Mouse (Mus musculus) forebrain, embryonic 14.5 days (tissue): ENCODE results near the gene Klhl20. TPM values are rescaled to one million over a fixed set of nuclear protein-coding genes. Genes with fewer than 3 reads are reported as not detected.

Source experiments
- ATAC-seq: fragments of 200-750 bp; cut with Nextera tagmentation; 2 replicates; pipeline ENCODE4 v1.8.0; 2017; ENCODE audit warnings: mild to moderate bottlenecking, moderate library complexity
- DNase-seq: peaks from one replicate; pipeline ENCODE4 v3.0.0-alpha.2; 2015; ENCODE audit warnings: low spot score
- H3K27ac ChIP-seq: fragments of 300-500 bp; sonication (generic); 2 replicates; pipeline ENCODE4 v1.5.1; 2014; ENCODE audit warnings: low read depth, mild to moderate bottlenecking, control low read depth, low read length, moderate library complexity
- H3K27me3 ChIP-seq: fragments of 300-500 bp; sonication (generic); replicated peaks from 2 replicates; pipeline ENCODE4 v1.6.1; 2014; ENCODE audit warnings: low read length, control low read depth, mixed read lengths; ENCODE audit not compliant: control insufficient read depth, insufficient read depth
- H3K36me3 ChIP-seq: fragments of 300-500 bp; sonication (generic); 2 replicates; pipeline ENCODE4 v1.6.1; 2014; ENCODE audit warnings: low read length, control low read depth; ENCODE audit not compliant: control insufficient read depth, insufficient read depth
- H3K4me1 ChIP-seq: fragments of 300-500 bp; sonication (generic); 2 replicates; pipeline ENCODE4 v1.6.1; 2014; ENCODE audit warnings: antibody characterized with exemption, low read length, control low read depth; ENCODE audit not compliant: control insufficient read depth, insufficient read depth
- H3K4me2 ChIP-seq: fragments of 300-500 bp; sonication (generic); 2 replicates; pipeline ENCODE4 v1.6.1; 2014; ENCODE audit warnings: mild to moderate bottlenecking, control low read depth, low read length
- H3K4me3 ChIP-seq: fragments of 300-500 bp; sonication (generic); 2 replicates; pipeline ENCODE4 v1.5.1; 2014; ENCODE audit warnings: low read depth, low read length, control low read depth
- H3K9ac ChIP-seq: fragments of 300-500 bp; sonication (generic); 2 replicates; pipeline ENCODE4 v1.6.1; 2014; ENCODE audit warnings: mild to moderate bottlenecking, low read length, control low read depth, moderate library complexity
- H3K9me3 ChIP-seq: fragments of 300-500 bp; sonication (generic); replicated peaks from 2 replicates; pipeline ENCODE4 v1.6.1; 2016; ENCODE audit warnings: low read length, control low read depth, mixed read lengths; ENCODE audit not compliant: control insufficient read depth
- WGBS: fragments of 180-500 bp; shearing (Covaris S2); extraction: QIAGEN DNeasy Blood & Tissue Kit; methylation state at CpG from one replicate; pipeline ENCODE4 v1.1.7; 2014; 5-methylcytosine and 5-hydroxymethylcytosine counted together
- polyA plus RNA-seq: library from polyadenylated mRNA; unstranded; fragments of >200 nt; fragmentation: Nextera tagmentation; extraction: Ambion mirVana; gene quantifications from 2 replicates; pipeline ENCODE4 v1.2.1, GENCODE M21; 2014

Gene Klhl20
- polyA plus RNA-seq, 1 experiment from 2014 or later, result 17.2 TPM

DNA sequence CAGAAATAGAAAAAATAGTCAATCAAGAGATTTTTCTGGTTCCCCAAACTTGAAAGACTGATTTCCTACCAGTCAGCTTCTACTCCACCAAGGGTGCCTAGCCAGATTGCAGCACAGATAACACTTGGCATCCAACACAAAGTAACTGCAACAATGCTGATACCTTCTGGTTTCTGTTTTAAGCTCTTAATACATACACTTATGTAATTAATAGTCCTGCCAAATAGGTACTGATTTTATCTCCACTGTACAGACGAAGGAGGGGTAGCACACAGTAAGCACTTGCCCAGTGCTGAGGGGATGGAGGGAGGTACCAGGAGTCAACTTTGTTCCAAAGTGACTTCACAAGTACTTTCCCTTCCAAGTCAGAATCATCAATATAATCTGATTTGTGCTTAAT, 27.5 kb downstream of the Klhl20 start:
- Histone ChIP-seq H3K4me2 (no peak overlapping the region), H3K27me3 (no peaks in the 10 kb centered on the region), H3K9me3 (no peaks in the 10 kb centered on the region), H3K36me3 (peaks cover 30% of the 10 kb centered on the region), H3K4me1 (no peaks in the 10 kb centered on the region), H3K9ac (no peak overlapping the region), H3K4me3 (no peak overlapping the region), H3K27ac (no peak overlapping the region)
- ATAC-seq, result no peak
- DNase-seq, result no peak
- WGBS, result 98% methylated on average over 1 of the region's 1 CpGs

DNA sequence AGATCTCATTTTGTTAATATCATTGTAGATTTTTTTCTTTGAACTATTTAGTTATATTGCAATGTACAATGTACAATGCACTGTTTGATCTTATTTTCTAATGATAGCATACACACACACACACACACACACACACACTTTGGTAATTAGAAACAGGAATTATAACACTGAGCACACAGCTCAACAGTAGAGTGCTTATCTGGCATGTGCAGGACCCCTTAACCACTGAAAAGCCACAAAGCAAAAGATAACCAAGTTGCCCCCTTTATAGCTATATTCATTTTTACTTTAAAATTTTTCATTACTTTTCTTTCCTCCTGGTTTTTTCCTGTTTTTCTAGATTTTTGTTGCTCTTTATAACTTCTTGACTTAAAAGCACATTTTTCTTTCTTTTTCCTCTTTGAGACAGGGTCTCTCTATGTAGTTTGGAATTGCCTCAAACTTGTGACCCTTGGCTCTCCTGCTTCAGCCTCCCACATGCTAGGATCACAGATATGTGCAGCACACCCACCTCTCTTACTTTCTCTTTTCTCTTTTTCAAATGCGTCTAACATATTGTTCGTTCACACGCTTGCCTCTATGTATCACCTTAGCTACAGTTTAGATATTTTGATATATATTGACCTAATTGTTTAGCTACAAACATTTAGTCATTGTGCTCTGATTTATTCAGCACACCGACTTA, 31.4 kb downstream of the Klhl20 start:
- no peak for ATAC-seq
- H3K9me3 ChIP-seq, result no peaks in the 10 kb centered on the region
- no peak overlapping the region for H3K27ac ChIP-seq
- no peaks in the 10 kb centered on the region for H3K27me3 ChIP-seq
- H3K36me3 ChIP-seq, result peaks cover 33% of the 10 kb centered on the region
- no peak overlapping the region for H3K4me3 ChIP-seq
- no peak overlapping the region for H3K4me2 ChIP-seq
- 93% methylated on average over 4 of the region's 4 CpGs for WGBS
- no peak overlapping the region for H3K9ac ChIP-seq
- DNase-seq, result no peak
- no peaks in the 10 kb centered on the region for H3K4me1 ChIP-seq

DNA sequence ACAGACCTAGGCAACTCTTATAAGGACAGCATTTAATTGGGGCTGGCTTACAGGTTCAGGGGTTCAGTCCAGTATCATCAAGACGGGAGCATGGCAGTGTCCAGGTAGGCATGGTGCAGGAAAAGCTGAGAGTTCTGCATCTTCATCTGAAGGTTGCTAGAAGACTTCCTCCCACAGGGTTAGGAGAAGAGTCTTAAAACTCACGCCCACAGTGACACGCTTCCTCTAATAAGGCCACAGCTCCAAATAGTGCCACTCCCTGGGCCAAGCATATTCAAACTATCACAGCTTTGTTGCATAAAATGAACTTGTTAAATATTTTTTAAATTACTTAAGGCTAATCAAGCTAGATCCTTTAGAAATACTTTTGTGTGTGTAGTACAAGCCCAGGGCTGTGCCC, 54.1 kb downstream of the Klhl20 start:
- no peaks in the 10 kb centered on the region for H3K9me3 ChIP-seq
- WGBS, result 92% methylated on average over 3 of the region's 3 CpGs

DNA sequence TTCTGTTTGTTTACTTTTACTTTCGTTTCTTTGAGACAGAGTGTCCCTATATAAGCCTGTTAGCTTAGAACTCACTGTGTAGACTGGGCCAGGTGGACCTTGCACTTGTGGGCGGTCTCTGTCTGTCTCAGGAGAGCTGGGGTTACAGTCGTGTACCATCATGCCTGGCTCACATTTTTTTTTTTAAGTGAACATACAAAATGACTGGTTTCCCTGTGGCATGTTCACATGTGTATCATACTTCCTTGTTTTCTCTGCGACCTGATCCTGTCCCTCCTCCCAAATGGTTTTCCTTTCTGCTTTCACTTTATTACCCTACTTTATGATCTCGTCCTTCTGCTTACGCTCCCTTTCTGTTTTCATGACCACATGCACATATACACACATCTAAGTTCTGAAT, 55.1 kb downstream of the Klhl20 start:
- Histone ChIP-seq H3K4me2 (no peak overlapping the region), H3K36me3 (peaks cover 28% of the 10 kb centered on the region), H3K9ac (no peak overlapping the region), H3K4me3 (no peak overlapping the region), H3K27me3 (no peaks in the 10 kb centered on the region), H3K27ac (no peak overlapping the region), H3K9me3 (no peaks in the 10 kb centered on the region), H3K4me1 (peaks cover 23% of the 10 kb centered on the region)
- ATAC-seq, result no peak
- DNase-seq, result no peak
- 90% methylated on average over 6 of the region's 6 CpGs for WGBS

More for the DNA sequence above, 54.1 kb downstream of the Klhl20 start:
- no peaks in the 10 kb centered on the region for H3K27me3 ChIP-seq
- H3K4me2 ChIP-seq, result no peak overlapping the region
- DNase-seq (no peak), ATAC-seq (no peak)
- H3K4me3 ChIP-seq, result no peak overlapping the region
- no peak overlapping the region for H3K27ac ChIP-seq
- H3K36me3 ChIP-seq, result peaks cover 32% of the 10 kb centered on the region
- H3K9ac ChIP-seq, result no peak overlapping the region
- H3K4me1 ChIP-seq, result peaks cover 13% of the 10 kb centered on the region

DNA sequence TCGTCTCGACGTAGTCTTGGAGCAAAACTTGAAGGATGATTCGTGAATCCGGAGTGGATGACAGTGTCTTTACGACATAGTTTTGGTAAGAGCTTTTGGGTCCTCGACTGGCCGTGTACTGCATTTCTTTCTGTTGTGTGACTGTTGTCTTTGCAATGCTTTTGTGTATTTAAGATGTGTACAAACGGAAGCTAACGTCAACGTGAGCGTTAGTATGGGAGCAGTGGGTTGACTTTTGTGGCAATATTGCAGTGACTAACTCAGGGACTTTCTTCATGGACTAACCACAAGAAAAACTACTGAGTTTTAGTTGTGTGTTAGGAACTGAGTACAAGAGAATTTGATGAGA, 60.1 kb downstream of the Klhl20 start:
- Histone ChIP-seq H3K4me2 (peak overlapping the region; percentile 63), H3K4me3 (peak overlapping the region; percentile 54), H3K27ac (no peak overlapping the region), H3K9me3 (no peaks in the 10 kb centered on the region), H3K36me3 (peaks cover 2% of the 10 kb centered on the region; the same call in 1 of the 2 replicates), H3K27me3 (no peaks in the 10 kb centered on the region), H3K4me1 (peaks cover 26% of the 10 kb centered on the region), H3K9ac (peak overlapping the region; percentile 74)
- ATAC-seq (no peak), DNase-seq (no peak)
- under 1% methylated on average over 12 of the region's 12 CpGs for WGBS

DNA sequence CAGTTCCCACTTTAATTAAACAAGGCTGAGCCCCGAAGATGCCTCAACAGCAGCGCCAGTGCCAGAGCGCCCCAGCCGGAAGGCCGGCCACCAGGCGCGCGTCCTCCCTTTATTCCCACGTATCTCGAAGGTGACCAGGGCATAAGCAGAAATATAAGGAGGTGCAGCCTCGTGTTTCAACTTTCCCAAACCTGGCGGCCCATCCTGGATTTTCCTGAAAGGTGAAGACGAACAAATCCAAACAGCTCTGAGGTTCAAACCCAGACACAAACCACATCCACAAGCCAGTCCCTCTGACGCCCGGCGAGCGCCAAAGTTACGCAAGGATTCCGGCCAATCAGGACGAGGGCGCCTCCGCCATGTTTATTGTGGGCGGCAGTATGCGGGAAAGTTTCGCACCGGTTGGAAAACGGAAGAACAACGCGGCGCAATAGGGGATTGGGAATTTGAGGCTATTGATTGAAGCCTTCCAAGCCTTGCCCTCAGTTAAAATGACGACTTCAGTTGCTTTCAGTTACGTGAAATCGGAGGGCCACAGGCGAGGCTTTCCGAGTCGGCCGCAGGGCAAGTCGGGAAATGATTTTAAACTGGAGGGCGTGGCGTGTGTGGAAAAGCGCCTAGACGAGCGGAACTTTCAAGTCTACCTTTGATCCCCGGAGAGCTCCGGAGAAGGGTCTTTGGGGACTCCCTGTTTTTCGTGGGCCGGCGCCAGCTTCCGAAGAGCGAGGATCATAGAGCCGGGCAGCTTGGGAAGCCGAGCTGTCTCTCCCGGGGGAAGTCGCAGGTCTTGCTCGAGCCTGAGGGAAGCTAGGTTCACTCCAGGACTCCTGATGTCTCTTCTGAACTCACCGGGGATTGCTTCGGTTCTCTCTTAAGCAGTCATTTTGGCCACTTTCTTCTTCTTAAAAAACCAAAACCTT, 60.7 kb downstream of the Klhl20 start, which contains the start of the genes Dars2 and Cenpl:
Gene Dars2 (minus strand): TSS at position 307 of the 920 bp plus-strand sequence.
Gene Cenpl (plus strand): TSS at position 362 of the 920 bp plus-strand sequence.
- H3K4me1 ChIP-seq, result peaks cover 26% of the 10 kb centered on the region
- peak within 1 kb of the TSS; percentile 82 for H3K9ac ChIP-seq
- H3K4me3 ChIP-seq, result peak within 1 kb of the TSS; percentile 54
- peak within 1 kb of the TSS; percentile 79 for H3K4me2 ChIP-seq
- peak within 1 kb of the TSS; percentile 15; the same call in 1 of the 2 replicates for H3K27ac ChIP-seq
- ATAC-seq (peak; percentile 98), DNase-seq (peak; percentile 99)
- H3K36me3 ChIP-seq, result peaks cover 2% of the 10 kb centered on the region; the same call in 1 of the 2 replicates
- under 1% methylated on average over 57 of the region's 57 CpGs for WGBS
- no peaks in the 10 kb centered on the region for H3K9me3 ChIP-seq
- no peaks in the 10 kb centered on the region for H3K27me3 ChIP-seq

DNA sequence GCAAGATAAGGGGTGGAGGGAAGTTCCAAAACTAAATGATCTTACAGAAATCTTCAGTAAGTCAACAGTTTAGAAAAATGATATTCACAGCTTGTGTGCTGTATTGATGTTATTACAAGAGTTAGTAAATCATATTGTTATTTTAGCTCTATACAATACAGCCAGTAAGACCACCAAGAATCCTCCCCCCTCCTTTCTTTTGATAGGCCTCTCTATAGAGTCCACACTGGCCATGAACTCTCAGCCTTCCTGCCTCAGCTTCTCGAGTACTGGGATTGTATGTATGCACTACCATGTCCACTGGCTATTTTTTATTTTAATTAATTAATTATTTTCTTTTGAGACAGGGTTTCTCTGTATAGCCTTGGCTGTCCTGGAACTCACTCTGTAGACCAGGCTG, 68.0 kb downstream of the Klhl20 start:
- H3K9ac ChIP-seq, result no peak overlapping the region
- peaks cover 22% of the 10 kb centered on the region for H3K36me3 ChIP-seq
- H3K4me1 ChIP-seq, result no peaks in the 10 kb centered on the region
- no peaks in the 10 kb centered on the region for H3K9me3 ChIP-seq
- DNase-seq, result no peak
- no peak for ATAC-seq
- 81% methylated on average over 1 of the region's 1 CpGs for WGBS
- no peak overlapping the region for H3K27ac ChIP-seq
- no peak overlapping the region for H3K4me2 ChIP-seq
- H3K4me3 ChIP-seq, result no peak overlapping the region
- no peaks in the 10 kb centered on the region for H3K27me3 ChIP-seq

DNA sequence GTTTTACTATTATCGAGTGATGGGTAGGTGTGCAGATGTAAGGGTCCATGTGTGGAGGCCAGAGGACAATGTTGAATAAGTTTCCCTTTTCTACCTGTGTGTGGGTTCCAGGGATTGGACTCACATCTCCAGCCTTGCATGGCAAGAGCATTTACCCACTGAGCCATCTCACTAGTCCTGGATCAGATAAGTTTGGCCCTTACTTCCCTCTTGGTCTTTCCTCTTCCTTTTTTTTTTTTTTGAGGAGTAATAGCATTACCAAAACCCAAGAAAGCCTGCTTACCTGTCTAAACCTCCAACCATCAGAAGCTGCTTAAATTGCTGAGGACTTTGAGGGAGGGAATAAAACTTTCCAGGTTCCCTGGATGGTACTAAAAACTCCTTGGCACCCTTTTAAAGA, 74.1 kb downstream of the Klhl20 start:
- Histone ChIP-seq H3K36me3 (peaks cover 36% of the 10 kb centered on the region), H3K4me2 (no peak overlapping the region)
- no peak for ATAC-seq

DNA sequence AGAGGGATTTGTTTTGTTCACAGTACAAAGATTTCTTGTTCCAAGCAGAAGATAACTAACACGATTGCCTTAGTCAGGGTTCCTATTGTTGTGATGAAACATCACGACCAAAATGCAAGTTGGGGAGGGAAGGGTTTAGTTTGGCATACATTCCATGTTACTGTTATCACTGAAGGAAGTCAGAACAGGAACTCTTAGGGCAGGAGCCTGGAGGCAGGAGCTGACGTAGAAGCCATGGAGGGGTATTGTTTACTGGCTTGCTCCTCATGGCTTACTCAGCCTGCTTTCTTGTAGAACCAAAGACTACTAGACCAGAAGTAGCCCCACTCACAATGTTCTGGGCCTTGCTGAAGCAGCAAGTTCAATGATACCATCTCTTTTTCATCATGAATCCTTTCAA, 84.3 kb downstream of the Klhl20 start:
- Histone ChIP-seq H3K27me3 (no peaks in the 10 kb centered on the region), H3K9me3 (no peaks in the 10 kb centered on the region), H3K9ac (no peak overlapping the region), H3K4me1 (no peaks in the 10 kb centered on the region), H3K4me2 (no peak overlapping the region), H3K4me3 (no peak overlapping the region), H3K36me3 (peaks cover 57% of the 10 kb centered on the region), H3K27ac (no peak overlapping the region)
- ATAC-seq, result no peak
- WGBS, result 89% methylated on average over 3 of the region's 3 CpGs
- no peak for DNase-seq

More for the DNA sequence above, 74.1 kb downstream of the Klhl20 start:
- Histone ChIP-seq H3K9me3 (no peaks in the 10 kb centered on the region), H3K27me3 (no peaks in the 10 kb centered on the region), H3K9ac (no peak overlapping the region), H3K27ac (no peak overlapping the region), H3K4me3 (no peak overlapping the region), H3K4me1 (no peaks in the 10 kb centered on the region)
- WGBS, result 97% methylated on average over 1 of the region's 1 CpGs
- no peak for DNase-seq
